11 mouse cellular contexts compared by ENCODE assay signal in genomic region chr2:93238864-93239263, GRCm38 (mm10).
"Had no signal": no experiment of that assay in that cellular context is flagged by ENCODE, and none has a peak within 500 bp of the region (broad histone marks: within the 10 kb centered on the region; RNA-seq: fewer than 3 reads in every experiment).

No protein-coding gene starts in this region.

- H3K9me3 ChIP-seq: limb, embryonic 13.5 days; midbrain, embryonic 13.5 days; neural tube, embryonic 15.5 days had no signal

- H3K27ac ChIP-seq: layer of hippocampus, adult 2 months; limb, embryonic 13.5 days; liver, embryonic 14.5 days; midbrain, embryonic 13.5 days; neural tube, embryonic 15.5 days had no signal

- H3K27me3 ChIP-seq: limb, embryonic 13.5 days; midbrain, embryonic 13.5 days; neural tube, embryonic 15.5 days had no signal

- H3K4me2 ChIP-seq: limb, embryonic 13.5 days; midbrain, embryonic 13.5 days; neural tube, embryonic 15.5 days had no signal

- H3K9ac ChIP-seq: limb, embryonic 13.5 days; liver, embryonic 14.5 days; midbrain, embryonic 13.5 days; neural tube, embryonic 15.5 days had no signal

- H3K4me3 ChIP-seq: layer of hippocampus, adult 2 months; limb, embryonic 13.5 days; midbrain, embryonic 13.5 days; myocyte; neural tube, embryonic 15.5 days had no signal

- H3K36me3 ChIP-seq: midbrain, embryonic 13.5 days; neural tube, embryonic 15.5 days had no signal

- DNase-seq: kidney, postnatal 4 days; lung, adult 18-20 months; right cerebral cortex, adult 18-20 months; right cerebral cortex, postnatal 25 days; thymus, postnatal 4 days had no signal

- ATAC-seq: midbrain, embryonic 13.5 days had no signal
